Mouse (Mus musculus) lung, postnatal 4 days (tissue): Measurements from ENCODE around the gene Rbfox2.

ENCODE experiments used
- DNase-seq, 2 experiments: peaks; one replicate each; pipeline ENCODE4 v3.0.0; 2021

The Rbfox2 gene

GRCm38 (mm10) chr15:77329681-77330180, 22.9 kb upstream of the Rbfox2 start:
- no peak for DNase-seq

GRCm38 (mm10) chr15:77326361-77326760, 19.6 kb upstream of the Rbfox2 start:
- DNase-seq, result no peak

GRCm38 (mm10) chr15:77324426-77324825, 17.6 kb upstream of the Rbfox2 start:
- no peak for DNase-seq

GRCm38 (mm10) chr15:77323226-77323625, 16.4 kb upstream of the Rbfox2 start:
- no peak for DNase-seq

- DNase-seq, result peak in 1 of 2 experiments; percentile 22
Observed at GRCm38 (mm10) chr15:77313701-77314100, 6.9 kb upstream of the Rbfox2 start.

- DNase-seq, result no peak
Observed at GRCm38 (mm10) chr15:77312796-77313195, 6.0 kb upstream of the Rbfox2 start.

GRCm38 (mm10) chr15:77307767-77308495, 1.1 kb upstream of the Rbfox2 start:
- DNase-seq, result no peak

GRCm38 (mm10) chr15:77305852-77306546, 805 bp downstream of the Rbfox2 start:
- peak; percentile 52 to 55 for DNase-seq

GRCm38 (mm10) chr15:77304960-77305359, 1.8 kb downstream of the Rbfox2 start:
- no peak for DNase-seq

GRCm38 (mm10) chr15:77301122-77301521, 5.7 kb downstream of the Rbfox2 start:
- no peak for DNase-seq

GRCm38 (mm10) chr15:77298564-77298963, 8.2 kb downstream of the Rbfox2 start:
- no peak for DNase-seq

GRCm38 (mm10) chr15:77296635-77297034, 10.2 kb downstream of the Rbfox2 start:
- no peak for DNase-seq

- no peak for DNase-seq
Observed at GRCm38 (mm10) chr15:77293493-77293892, 13.3 kb downstream of the Rbfox2 start.

- no peak for DNase-seq
Observed at GRCm38 (mm10) chr15:77292381-77292780, 14.4 kb downstream of the Rbfox2 start.

GRCm38 (mm10) chr15:77291471-77291870, 15.3 kb downstream of the Rbfox2 start:
- no peak for DNase-seq

- no peak for DNase-seq
Observed at GRCm38 (mm10) chr15:77290352-77290751, 16.5 kb downstream of the Rbfox2 start.

- no peak for DNase-seq
Observed at GRCm38 (mm10) chr15:77280130-77280529, 26.7 kb downstream of the Rbfox2 start.

GRCm38 (mm10) chr15:77278825-77279224, 28.0 kb downstream of the Rbfox2 start:
- DNase-seq, result peak; percentile 54 to 81

GRCm38 (mm10) chr15:77276838-77277725, 29.7 kb downstream of the Rbfox2 start:
- DNase-seq, result no peak

- no peak for DNase-seq
Observed at GRCm38 (mm10) chr15:77276300-77276699, 30.5 kb downstream of the Rbfox2 start.

- DNase-seq, result peak in 1 of 2 experiments; percentile 44
Observed at GRCm38 (mm10) chr15:77275572-77275971, 31.2 kb downstream of the Rbfox2 start.

GRCm38 (mm10) chr15:77273947-77274346, 32.9 kb downstream of the Rbfox2 start:
- no peak for DNase-seq

GRCm38 (mm10) chr15:77271285-77271684, 35.5 kb downstream of the Rbfox2 start:
- DNase-seq, result no peak
